Mouse (Mus musculus) MEL (cell line): ENCODE results near the gene Tacr3. TPM values are rescaled to one million over a fixed set of nuclear protein-coding genes. Genes with fewer than 3 reads are reported as not detected.

Source experiments
- DNase-seq: peaks from one replicate; pipeline ENCODE4 v3.0.0; 2011; ENCODE audit warnings: low read depth, low spot score
- H3K27ac ChIP-seq: 2 replicates; pipeline ENCODE4 v1.5.1; 2012; ENCODE audit warnings: low read depth, mild to moderate bottlenecking, control low read depth, low read length, moderate library complexity; ENCODE audit not compliant: control insufficient read depth
- H3K27me3 ChIP-seq, 2 experiments: fragments of 150-350 bp in 1 of 2; sonication (generic) in 1 of 2; 2 replicates each; pipeline ENCODE4 v1.6.1; 2012; ENCODE audit warnings: low read length in 2 of 2, mild to moderate bottlenecking in 2 of 2, improper control_type of control experiment in 1 of 2, moderate library complexity in 1 of 2; ENCODE audit not compliant: insufficient read depth in 2 of 2, control insufficient read depth in 1 of 2
- H3K36me3 ChIP-seq, 2 experiments: 2 replicates each; pipeline ENCODE4 v1.6.1; 2012 to 2014; ENCODE audit warnings: low read length in 2 of 2, improper control_type of control experiment in 1 of 2, inconsistent platforms in 1 of 2, mild to moderate bottlenecking in 1 of 2; ENCODE audit not compliant: insufficient read depth in 2 of 2, control insufficient read depth in 1 of 2
- H3K4me1 ChIP-seq, 2 experiments: fragments of 150-350 bp in 1 of 2; sonication (generic) in 1 of 2; 2 replicates each; pipeline ENCODE4 v1.6.1; 2012; ENCODE audit warnings: low read length in 2 of 2, improper control_type of control experiment in 1 of 2, mild to moderate bottlenecking in 1 of 2; ENCODE audit not compliant: insufficient read depth in 2 of 2, control insufficient read depth in 1 of 2
- H3K4me3 ChIP-seq, 2 experiments: fragments of 150-350 bp in 1 of 2; sonication (generic) in 1 of 2; 2 replicates each; pipeline ENCODE4 v1.5.1; 2012; ENCODE audit warnings: low read depth in 2 of 2, low read length in 2 of 2, mild to moderate bottlenecking in 2 of 2, moderate library complexity in 2 of 2, control low read depth in 1 of 2, improper control_type of control experiment in 1 of 2; ENCODE audit not compliant: control insufficient read depth in 1 of 2, insufficient read depth in 1 of 2
- H3K79me2 ChIP-seq: 2 replicates; pipeline ENCODE4 v1.6.1; 2012; ENCODE audit warnings: mild to moderate bottlenecking, low read length, moderate library complexity; ENCODE audit not compliant: control insufficient read depth, poor library complexity, insufficient read depth
- H3K9ac ChIP-seq: 2 replicates; pipeline ENCODE4 v1.6.1; 2012; ENCODE audit warnings: low read depth, mild to moderate bottlenecking, control low read depth, low read length, moderate library complexity; ENCODE audit not compliant: control insufficient read depth, poor library complexity, severe bottlenecking
- H3K9me3 ChIP-seq: fragments of 150-350 bp; sonication (generic); replicated peaks from 2 replicates; pipeline ENCODE4 v1.6.1; 2012; ENCODE audit warnings: mild to moderate bottlenecking, low read length, improper control_type of control experiment, moderate library complexity; ENCODE audit not compliant: insufficient read depth
- BHLHE40 ChIP-seq: IDR thresholded peaks from 2 replicates; pipeline ENCODE4 v1.6.1; 2012; ENCODE audit warnings: low read depth, mild to moderate bottlenecking, inconsistent platforms, low read length, improper control_type of control experiment, borderline replicate concordance
- CHD2 ChIP-seq: IDR thresholded peaks from 2 replicates; pipeline ENCODE4 v1.6.1; 2011; ENCODE audit warnings: low read length, improper control_type of control experiment
- CTCF ChIP-seq, 3 experiments: IDR thresholded peaks in 2 of 3; conservative IDR thresholded peaks in 1 of 3; 2 replicates each; pipeline ENCODE4 v1.5.1; 2011 to 2012; ENCODE audit warnings: low read length in 3 of 3, low read depth in 2 of 3, mild to moderate bottlenecking in 2 of 3, improper control_type of control experiment in 1 of 3, inconsistent platforms in 1 of 3, mixed read lengths in 1 of 3, moderate library complexity in 1 of 3; ENCODE audit not compliant: control insufficient read depth in 1 of 3, insufficient read depth in 1 of 3, poor library complexity in 1 of 3, severe bottlenecking in 1 of 3
- ELF1 ChIP-seq: IDR thresholded peaks from 2 replicates; pipeline ENCODE4 v1.6.1; 2014; ENCODE audit warnings: low read depth, mild to moderate bottlenecking, inconsistent platforms, low read length, improper control_type of control experiment, moderate library complexity
- EP300 ChIP-seq, 2 experiments: IDR thresholded peaks; 2 replicates each; pipeline ENCODE4 v1.6.1; 2011; ENCODE audit warnings: improper control_type of control experiment in 2 of 2, low read length in 2 of 2, low read depth in 1 of 2, mild to moderate bottlenecking in 1 of 2
- GABPA ChIP-seq: IDR thresholded peaks from 2 replicates; pipeline ENCODE4 v1.6.1; 2012; ENCODE audit warnings: low read depth, mild to moderate bottlenecking, inconsistent platforms, low read length, improper control_type of control experiment, moderate library complexity
- HCFC1 ChIP-seq: IDR thresholded peaks from 2 replicates; pipeline ENCODE4 v1.6.1; 2012; ENCODE audit warnings: low read depth, mild to moderate bottlenecking, inconsistent platforms, low read length, improper control_type of control experiment, moderate library complexity
- KAT2A ChIP-seq: conservative IDR thresholded peaks from 2 replicates; pipeline ENCODE4 v1.6.1; 2012; ENCODE audit warnings: low read depth, low read length, improper control_type of control experiment, inconsistent platforms
- MAFK ChIP-seq: IDR thresholded peaks from 2 replicates; pipeline ENCODE4 v1.6.1; 2011; ENCODE audit warnings: low read depth, mild to moderate bottlenecking, low read length, improper control_type of control experiment, borderline replicate concordance
- MAZ ChIP-seq: IDR thresholded peaks from 2 replicates; pipeline ENCODE4 v1.6.1; 2012; ENCODE audit warnings: low read depth, mild to moderate bottlenecking, inconsistent platforms, low read length, improper control_type of control experiment
- MXI1 ChIP-seq: IDR thresholded peaks from 2 replicates; pipeline ENCODE4 v1.6.1; 2011; ENCODE audit warnings: mild to moderate bottlenecking, low read depth, low read length, improper control_type of control experiment
- MYC ChIP-seq: IDR thresholded peaks from 2 replicates; pipeline ENCODE4 v1.6.1; 2011; ENCODE audit warnings: low read depth, mild to moderate bottlenecking, low read length, improper control_type of control experiment, moderate library complexity
- NELFE ChIP-seq: IDR thresholded peaks from 2 replicates; pipeline ENCODE4 v1.6.1; 2011; ENCODE audit warnings: low read depth, low read length, improper control_type of control experiment
- POLR2A ChIP-seq, 2 experiments: IDR thresholded peaks; 2 replicates each; pipeline ENCODE4 v1.6.1; 2011 to 2012; ENCODE audit warnings: low read length in 2 of 2, mild to moderate bottlenecking in 2 of 2, control low read depth in 1 of 2, improper control_type of control experiment in 1 of 2, low read depth in 1 of 2, moderate library complexity in 1 of 2; ENCODE audit not compliant: control insufficient read depth in 1 of 2, insufficient read depth in 1 of 2, poor library complexity in 1 of 2
- POLR2AphosphoS2 ChIP-seq: IDR thresholded peaks from 2 replicates; pipeline ENCODE4 v1.6.1; 2011; ENCODE audit warnings: low read length, improper control_type of control experiment
- POLR2AphosphoS5 ChIP-seq: IDR thresholded peaks from 2 replicates; pipeline ENCODE4 v1.6.1; 2012; ENCODE audit warnings: low read depth, borderline replicate concordance, mild to moderate bottlenecking, inconsistent platforms, low read length, moderate library complexity, mixed read lengths
- RAD21 ChIP-seq: IDR thresholded peaks from 2 replicates; pipeline ENCODE4 v1.6.1; 2011; ENCODE audit warnings: mild to moderate bottlenecking, low read depth, low read length, improper control_type of control experiment
- RCOR1 ChIP-seq: IDR thresholded peaks from 2 replicates; pipeline ENCODE4 v1.6.1; 2012; ENCODE audit warnings: low read depth, mild to moderate bottlenecking, inconsistent platforms, low read length, improper control_type of control experiment
- SMC3 ChIP-seq: IDR thresholded peaks from 2 replicates; pipeline ENCODE4 v1.6.1; 2011; ENCODE audit warnings: low read depth, low read length, improper control_type of control experiment
- TBP ChIP-seq: IDR thresholded peaks from 2 replicates; pipeline ENCODE4 v1.8.0; 2011; ENCODE audit warnings: low read depth, low read length, improper control_type of control experiment
- TCF12 ChIP-seq: IDR thresholded peaks from 2 replicates; pipeline ENCODE4 v1.6.1; 2014; ENCODE audit warnings: low read depth, mild to moderate bottlenecking, inconsistent platforms, low read length, improper control_type of control experiment, moderate library complexity
- UBTF ChIP-seq: IDR thresholded peaks from 2 replicates; pipeline ENCODE4 v1.6.1; 2012; ENCODE audit warnings: low read depth, mild to moderate bottlenecking, inconsistent platforms, low read length, improper control_type of control experiment, moderate library complexity, borderline replicate concordance; ENCODE audit not compliant: insufficient read depth
- ZMIZ1 ChIP-seq: IDR thresholded peaks from 2 replicates; pipeline ENCODE4 v1.6.1; 2012; ENCODE audit warnings: low read depth, mild to moderate bottlenecking, inconsistent platforms, low read length, improper control_type of control experiment, moderate library complexity
- ZNF384 ChIP-seq: IDR thresholded peaks from 2 replicates; pipeline ENCODE4 v1.6.1; 2012; ENCODE audit warnings: low read depth, mild to moderate bottlenecking, inconsistent platforms, low read length, improper control_type of control experiment
- polyA plus RNA-seq, 2 experiments: library from polyadenylated mRNA; stranded (reverse) in 1 of 2; unstranded in 1 of 2; fragments of >175 nt in 1 of 2; fragments of >200 nt in 1 of 2; gene quantifications; 2 replicates each; pipeline versions ENCODE4 v1.2.1 to v1.2.4; 2012; ENCODE audit warnings: low replicate concordance in 2 of 2, low read depth in 1 of 2; ENCODE audit not compliant: insufficient read length in 2 of 2, insufficient read depth in 1 of 2, missing spikeins in 1 of 2
- total RNA-seq: library from RNA; depleted of rRNA; stranded (reverse); fragments of 300-350 nt; gene quantifications from 2 replicates; pipeline ENCODE4 v1.2.3, GENCODE M21; 2012

The Tacr3 gene
- total and polyA plus RNA-seq, 3 experiments: not detected

- Histone ChIP-seq H3K27ac (no peak overlapping the region), H3K27me3 (no peaks in the 10 kb centered on the region), H3K4me3 (no peak overlapping the region), H3K9ac (no peak overlapping the region), H3K79me2 (no peaks in the 10 kb centered on the region), H3K36me3 (no peaks in the 10 kb centered on the region), H3K9me3 (no peaks in the 10 kb centered on the region), H3K4me1 (no peaks in the 10 kb centered on the region)
- TF ChIP-seq RCOR1 (no peak), KAT2A (no peak), SMC3 (no peak), ZNF384 (no peak), POLR2A (IDR thresholded peaks at IDR 0.05; ENCODE audit: control insufficient read depth in 1 of 2, insufficient read depth in 1 of 2, low read depth in 1 of 2, low read length in 2 of 2, poor library complexity in 1 of 2) (no peak), MAFK (no peak), MAZ (no peak), TBP (no peak)
- DNase-seq: no peak
Observed at GRCm38 (mm10) chr3:134908890-134909289, 80.1 kb downstream of the Tacr3 start.

- Histone ChIP-seq H3K4me1 (no peaks in the 10 kb centered on the region), H3K27me3 (no peaks in the 10 kb centered on the region), H3K27ac (no peak overlapping the region), H3K9me3 (no peaks in the 10 kb centered on the region), H3K9ac (no peak overlapping the region), H3K79me2 (no peaks in the 10 kb centered on the region), H3K36me3 (no peaks in the 10 kb centered on the region), H3K4me3 (no peak overlapping the region)
- DNase-seq: no peak
- no peak for TF ChIP-seq MXI1
- TF ChIP-seq TBP: no peak
- no peak for TF ChIP-seq POLR2AphosphoS5
- no peak for TF ChIP-seq BHLHE40
- TF ChIP-seq MAFK: no peak
- TF ChIP-seq GABPA: no peak
- no peak for TF ChIP-seq ELF1
- no peak for TF ChIP-seq HCFC1
- TF ChIP-seq MYC: no peak
- TF ChIP-seq ZNF384: no peak
Observed at GRCm38 (mm10) chr3:134934703-134935102, 105.9 kb downstream of the Tacr3 start.

DNA sequence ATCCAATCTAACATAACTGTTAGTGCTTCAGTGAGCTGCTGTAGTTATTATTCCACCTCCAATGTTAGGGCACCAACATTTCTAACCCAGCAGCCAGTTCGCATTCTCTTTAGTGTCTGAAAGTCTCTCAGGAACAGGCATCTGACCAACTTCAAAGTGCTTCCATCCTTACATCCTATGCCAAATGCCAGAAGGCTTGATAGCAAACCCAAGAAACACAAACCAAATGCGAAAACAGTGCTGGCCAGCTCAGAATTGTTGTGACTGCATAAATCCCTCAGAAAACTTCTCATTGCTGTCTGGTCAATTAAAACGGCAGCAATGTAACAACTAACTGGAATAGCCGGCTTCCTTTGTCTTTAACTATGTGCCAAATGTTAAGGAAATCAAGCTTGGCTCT is 106.7 kb downstream of the Tacr3 start:
- no peak overlapping the region for H3K9ac ChIP-seq
- H3K9me3 ChIP-seq: no peaks in the 10 kb centered on the region
- no peak for DNase-seq
- no peak overlapping the region for H3K4me3 ChIP-seq
- H3K36me3 ChIP-seq: no peaks in the 10 kb centered on the region
- H3K27ac ChIP-seq: no peak overlapping the region
- H3K79me2 ChIP-seq: no peaks in the 10 kb centered on the region
- H3K27me3 ChIP-seq: no peaks in the 10 kb centered on the region
- H3K4me1 ChIP-seq: no peaks in the 10 kb centered on the region
- no peak for TF ChIP-seq TCF12
- TF ChIP-seq EP300 (IDR thresholded peaks at IDR 0.05; ENCODE audit: low read depth in 1 of 2, low read length in 2 of 2): no peak
- TF ChIP-seq RAD21: no peak
- TF ChIP-seq UBTF: no peak
- TF ChIP-seq POLR2A (IDR thresholded peaks at IDR 0.05; ENCODE audit: control insufficient read depth in 1 of 2, insufficient read depth in 1 of 2, low read depth in 1 of 2, low read length in 2 of 2, poor library complexity in 1 of 2): no peak
- TF ChIP-seq POLR2AphosphoS2: no peak
- no peak for TF ChIP-seq NELFE
- no peak for TF ChIP-seq KAT2A
- TF ChIP-seq ZMIZ1: no peak
- TF ChIP-seq CHD2: no peak
- TF ChIP-seq CTCF (IDR thresholded peaks at IDR 0.05 in 2 of 3, conservative IDR thresholded peaks at IDR 0.05 in 1 of 3; ENCODE audit: control insufficient read depth in 1 of 3, insufficient read depth in 1 of 3, low read depth in 2 of 3, low read length in 3 of 3, poor library complexity in 1 of 3, severe bottlenecking in 1 of 3): no peak
- no peak for TF ChIP-seq ELF1
- TF ChIP-seq RCOR1: no peak
